Mouse (Mus musculus): ENCODE data around the gene Ebf1.
A peak's percentile ranks its signal among the peaks of the same experiment; 100 is the strongest.

Ebf1 gene

GRCm38 (mm10) chr11:44949140-44949539 is 332.0 kb downstream of the Ebf1 start:
- no peak for DNase-seq (ENCODE audit: low spot score in 2 of 2)

- DNase-seq (ENCODE audit: low spot score in 2 of 2): no peak
Observed at GRCm38 (mm10) chr11:44950319-44950718, 333.2 kb downstream of the Ebf1 start.

GRCm38 (mm10) chr11:44951506-44951905 is 334.4 kb downstream of the Ebf1 start:
- DNase-seq (ENCODE audit: low spot score in 2 of 2): no peak

- DNase-seq (ENCODE audit: low spot score in 2 of 2): no peak
Observed at GRCm38 (mm10) chr11:44953337-44953736, 336.2 kb downstream of the Ebf1 start.

GRCm38 (mm10) chr11:44953863-44954262 is 336.7 kb downstream of the Ebf1 start:
- no peak for DNase-seq (ENCODE audit: low spot score in 2 of 2)

- no peak for DNase-seq (ENCODE audit: low spot score in 2 of 2)
Observed at GRCm38 (mm10) chr11:44954362-44954761, 337.2 kb downstream of the Ebf1 start.

GRCm38 (mm10) chr11:44962746-44963440 is 345.8 kb downstream of the Ebf1 start:
- no peak for DNase-seq (ENCODE audit: low spot score in 2 of 2)

- DNase-seq (ENCODE audit: low spot score in 2 of 2): no peak
Observed at GRCm38 (mm10) chr11:44969011-44969410, 351.9 kb downstream of the Ebf1 start.

- DNase-seq (ENCODE audit: low spot score in 2 of 2): no peak
Observed at GRCm38 (mm10) chr11:44974271-44974670, 357.2 kb downstream of the Ebf1 start.

GRCm38 (mm10) chr11:44975151-44975550 is 358.0 kb downstream of the Ebf1 start:
- DNase-seq (ENCODE audit: low spot score in 2 of 2): no peak

- no peak for DNase-seq (ENCODE audit: low spot score in 2 of 2)
Observed at GRCm38 (mm10) chr11:44976254-44976802, 359.2 kb downstream of the Ebf1 start.

GRCm38 (mm10) chr11:44977921-44978397 is 360.8 kb downstream of the Ebf1 start:
- DNase-seq (ENCODE audit: low spot score in 2 of 2): peak in 1 of 2 experiments; percentile 5

- no peak for DNase-seq (ENCODE audit: low spot score in 2 of 2)
Observed at GRCm38 (mm10) chr11:44979391-44979790, 362.3 kb downstream of the Ebf1 start.

- DNase-seq (ENCODE audit: low spot score in 2 of 2): no peak
Observed at GRCm38 (mm10) chr11:44982225-44982624, 365.1 kb downstream of the Ebf1 start.

GRCm38 (mm10) chr11:44983961-44984360 is 366.8 kb downstream of the Ebf1 start:
- no peak for DNase-seq (ENCODE audit: low spot score in 2 of 2)

GRCm38 (mm10) chr11:44984381-44984780 is 367.3 kb downstream of the Ebf1 start:
- no peak for DNase-seq (ENCODE audit: low spot score in 2 of 2)

- no peak for DNase-seq (ENCODE audit: low spot score in 2 of 2)
Observed at GRCm38 (mm10) chr11:44987796-44988195, 370.7 kb downstream of the Ebf1 start.

GRCm38 (mm10) chr11:45002681-45003286 is 385.7 kb downstream of the Ebf1 start:
- no peak for DNase-seq (ENCODE audit: low spot score in 2 of 2)

- no peak for DNase-seq (ENCODE audit: low spot score in 2 of 2)
Observed at GRCm38 (mm10) chr11:45003716-45004437, 386.8 kb downstream of the Ebf1 start.

GRCm38 (mm10) chr11:45007311-45007710 is 390.2 kb downstream of the Ebf1 start:
- no peak for DNase-seq (ENCODE audit: low spot score in 2 of 2)

- peak; percentile 14 to 22 for DNase-seq (ENCODE audit: low spot score in 2 of 2)
Observed at GRCm38 (mm10) chr11:45008078-45008477, 391.0 kb downstream of the Ebf1 start.

- no peak for DNase-seq (ENCODE audit: low spot score in 2 of 2)
Observed at GRCm38 (mm10) chr11:45008760-45009159, 391.6 kb downstream of the Ebf1 start.
